Mouse (Mus musculus) MEL (cell line): Measurements from ENCODE around the gene Sorl1. TPM values are rescaled to one million over a fixed set of nuclear protein-coding genes. Genes with fewer than 3 reads are reported as not detected.

ENCODE experiments used
- DNase-seq: peaks from one replicate; pipeline ENCODE4 v3.0.0; 2011; ENCODE audit warnings: low read depth, low spot score
- H3K27ac ChIP-seq: 2 replicates; pipeline ENCODE4 v1.5.1; 2012; ENCODE audit warnings: low read depth, mild to moderate bottlenecking, control low read depth, low read length, moderate library complexity; ENCODE audit not compliant: control insufficient read depth
- H3K27me3 ChIP-seq, 2 experiments: fragments of 150-350 bp in 1 of 2; sonication (generic) in 1 of 2; 2 replicates each; pipeline ENCODE4 v1.6.1; 2012; ENCODE audit warnings: low read length in 2 of 2, mild to moderate bottlenecking in 2 of 2, improper control_type of control experiment in 1 of 2, moderate library complexity in 1 of 2; ENCODE audit not compliant: insufficient read depth in 2 of 2, control insufficient read depth in 1 of 2
- H3K36me3 ChIP-seq, 2 experiments: 2 replicates each; pipeline ENCODE4 v1.6.1; 2012 to 2014; ENCODE audit warnings: low read length in 2 of 2, improper control_type of control experiment in 1 of 2, inconsistent platforms in 1 of 2, mild to moderate bottlenecking in 1 of 2; ENCODE audit not compliant: insufficient read depth in 2 of 2, control insufficient read depth in 1 of 2
- H3K4me1 ChIP-seq, 2 experiments: fragments of 150-350 bp in 1 of 2; sonication (generic) in 1 of 2; 2 replicates each; pipeline ENCODE4 v1.6.1; 2012; ENCODE audit warnings: low read length in 2 of 2, improper control_type of control experiment in 1 of 2, mild to moderate bottlenecking in 1 of 2; ENCODE audit not compliant: insufficient read depth in 2 of 2, control insufficient read depth in 1 of 2
- H3K4me3 ChIP-seq, 2 experiments: fragments of 150-350 bp in 1 of 2; sonication (generic) in 1 of 2; 2 replicates each; pipeline ENCODE4 v1.5.1; 2012; ENCODE audit warnings: low read depth in 2 of 2, low read length in 2 of 2, mild to moderate bottlenecking in 2 of 2, moderate library complexity in 2 of 2, control low read depth in 1 of 2, improper control_type of control experiment in 1 of 2; ENCODE audit not compliant: control insufficient read depth in 1 of 2, insufficient read depth in 1 of 2
- H3K79me2 ChIP-seq: 2 replicates; pipeline ENCODE4 v1.6.1; 2012; ENCODE audit warnings: mild to moderate bottlenecking, low read length, moderate library complexity; ENCODE audit not compliant: control insufficient read depth, poor library complexity, insufficient read depth
- H3K9ac ChIP-seq: 2 replicates; pipeline ENCODE4 v1.6.1; 2012; ENCODE audit warnings: low read depth, mild to moderate bottlenecking, control low read depth, low read length, moderate library complexity; ENCODE audit not compliant: control insufficient read depth, poor library complexity, severe bottlenecking
- H3K9me3 ChIP-seq: fragments of 150-350 bp; sonication (generic); replicated peaks from 2 replicates; pipeline ENCODE4 v1.6.1; 2012; ENCODE audit warnings: mild to moderate bottlenecking, low read length, improper control_type of control experiment, moderate library complexity; ENCODE audit not compliant: insufficient read depth
- ETS1 ChIP-seq: IDR thresholded peaks from 2 replicates; pipeline ENCODE4 v1.6.1; 2012; ENCODE audit warnings: low read depth, mild to moderate bottlenecking, inconsistent platforms, low read length, improper control_type of control experiment, moderate library complexity
- GABPA ChIP-seq: IDR thresholded peaks from 2 replicates; pipeline ENCODE4 v1.6.1; 2012; ENCODE audit warnings: low read depth, mild to moderate bottlenecking, inconsistent platforms, low read length, improper control_type of control experiment, moderate library complexity
- GATA1 ChIP-seq: IDR thresholded peaks from 2 replicates; pipeline ENCODE4 v1.6.1; 2011; ENCODE audit warnings: low read depth, low read length, improper control_type of control experiment
- HCFC1 ChIP-seq: IDR thresholded peaks from 2 replicates; pipeline ENCODE4 v1.6.1; 2012; ENCODE audit warnings: low read depth, mild to moderate bottlenecking, inconsistent platforms, low read length, improper control_type of control experiment, moderate library complexity
- JUND ChIP-seq: IDR thresholded peaks from 2 replicates; pipeline ENCODE4 v1.6.1; 2011; ENCODE audit warnings: low read depth, mild to moderate bottlenecking, improper control_type of control experiment, low read length
- KAT2A ChIP-seq: conservative IDR thresholded peaks from 2 replicates; pipeline ENCODE4 v1.6.1; 2012; ENCODE audit warnings: low read depth, low read length, improper control_type of control experiment, inconsistent platforms
- MAFK ChIP-seq: IDR thresholded peaks from 2 replicates; pipeline ENCODE4 v1.6.1; 2011; ENCODE audit warnings: low read depth, mild to moderate bottlenecking, low read length, improper control_type of control experiment, borderline replicate concordance
- MAX ChIP-seq: IDR thresholded peaks from 2 replicates; pipeline ENCODE4 v1.6.1; 2011; ENCODE audit warnings: low read length, improper control_type of control experiment
- MYC ChIP-seq: IDR thresholded peaks from 2 replicates; pipeline ENCODE4 v1.6.1; 2011; ENCODE audit warnings: low read depth, mild to moderate bottlenecking, low read length, improper control_type of control experiment, moderate library complexity
- NELFE ChIP-seq: IDR thresholded peaks from 2 replicates; pipeline ENCODE4 v1.6.1; 2011; ENCODE audit warnings: low read depth, low read length, improper control_type of control experiment
- NRF1 ChIP-seq: IDR thresholded peaks from 2 replicates; pipeline ENCODE4 v1.6.1; 2014; ENCODE audit warnings: low read depth, mild to moderate bottlenecking, inconsistent platforms, low read length, improper control_type of control experiment, moderate library complexity; ENCODE audit not compliant: poor library complexity, insufficient read depth, severe bottlenecking
- POLR2A ChIP-seq, 2 experiments: IDR thresholded peaks; 2 replicates each; pipeline ENCODE4 v1.6.1; 2011 to 2012; ENCODE audit warnings: low read length in 2 of 2, mild to moderate bottlenecking in 2 of 2, control low read depth in 1 of 2, improper control_type of control experiment in 1 of 2, low read depth in 1 of 2, moderate library complexity in 1 of 2; ENCODE audit not compliant: control insufficient read depth in 1 of 2, insufficient read depth in 1 of 2, poor library complexity in 1 of 2
- POLR2AphosphoS2 ChIP-seq: IDR thresholded peaks from 2 replicates; pipeline ENCODE4 v1.6.1; 2011; ENCODE audit warnings: low read length, improper control_type of control experiment
- POLR2AphosphoS5 ChIP-seq: IDR thresholded peaks from 2 replicates; pipeline ENCODE4 v1.6.1; 2012; ENCODE audit warnings: low read depth, borderline replicate concordance, mild to moderate bottlenecking, inconsistent platforms, low read length, moderate library complexity, mixed read lengths
- RAD21 ChIP-seq: IDR thresholded peaks from 2 replicates; pipeline ENCODE4 v1.6.1; 2011; ENCODE audit warnings: mild to moderate bottlenecking, low read depth, low read length, improper control_type of control experiment
- RCOR1 ChIP-seq: IDR thresholded peaks from 2 replicates; pipeline ENCODE4 v1.6.1; 2012; ENCODE audit warnings: low read depth, mild to moderate bottlenecking, inconsistent platforms, low read length, improper control_type of control experiment
- SMC3 ChIP-seq: IDR thresholded peaks from 2 replicates; pipeline ENCODE4 v1.6.1; 2011; ENCODE audit warnings: low read depth, low read length, improper control_type of control experiment
- TAL1 ChIP-seq: IDR thresholded peaks from 2 replicates; pipeline ENCODE4 v1.6.1; 2012; ENCODE audit warnings: mild to moderate bottlenecking, inconsistent platforms, low read length, moderate library complexity, mixed read lengths
- TBP ChIP-seq: IDR thresholded peaks from 2 replicates; pipeline ENCODE4 v1.8.0; 2011; ENCODE audit warnings: low read depth, low read length, improper control_type of control experiment
- TCF12 ChIP-seq: IDR thresholded peaks from 2 replicates; pipeline ENCODE4 v1.6.1; 2014; ENCODE audit warnings: low read depth, mild to moderate bottlenecking, inconsistent platforms, low read length, improper control_type of control experiment, moderate library complexity
- UBTF ChIP-seq: IDR thresholded peaks from 2 replicates; pipeline ENCODE4 v1.6.1; 2012; ENCODE audit warnings: low read depth, mild to moderate bottlenecking, inconsistent platforms, low read length, improper control_type of control experiment, moderate library complexity, borderline replicate concordance; ENCODE audit not compliant: insufficient read depth
- ZC3H11A ChIP-seq: IDR thresholded peaks from 2 replicates; pipeline ENCODE4 v1.6.1; 2012; ENCODE audit warnings: low read depth, mild to moderate bottlenecking, inconsistent platforms, low read length, improper control_type of control experiment
- ZKSCAN1 ChIP-seq: IDR thresholded peaks from 2 replicates; pipeline ENCODE4 v1.6.1; 2012; ENCODE audit warnings: low read depth, mild to moderate bottlenecking, inconsistent platforms, low read length, improper control_type of control experiment, moderate library complexity
- ZMIZ1 ChIP-seq: IDR thresholded peaks from 2 replicates; pipeline ENCODE4 v1.6.1; 2012; ENCODE audit warnings: low read depth, mild to moderate bottlenecking, inconsistent platforms, low read length, improper control_type of control experiment, moderate library complexity
- ZNF384 ChIP-seq: IDR thresholded peaks from 2 replicates; pipeline ENCODE4 v1.6.1; 2012; ENCODE audit warnings: low read depth, mild to moderate bottlenecking, inconsistent platforms, low read length, improper control_type of control experiment
- polyA plus RNA-seq, 2 experiments: library from polyadenylated mRNA; stranded (reverse) in 1 of 2; unstranded in 1 of 2; fragments of >175 nt in 1 of 2; fragments of >200 nt in 1 of 2; gene quantifications; 2 replicates each; pipeline versions ENCODE4 v1.2.1 to v1.2.4; 2012; ENCODE audit warnings: low replicate concordance in 2 of 2, low read depth in 1 of 2; ENCODE audit not compliant: insufficient read length in 2 of 2, insufficient read depth in 1 of 2, missing spikeins in 1 of 2
- total RNA-seq: library from RNA; depleted of rRNA; stranded (reverse); fragments of 300-350 nt; gene quantifications from 2 replicates; pipeline ENCODE4 v1.2.3, GENCODE M21; 2012

The Sorl1 gene
- total and polyA plus RNA-seq, 3 experiments: not detected

GRCm38 (mm10) chr9:42005101-42005500 is 119.0 kb downstream of the Sorl1 start:
- Histone ChIP-seq H3K4me3 (no peak overlapping the region), H3K36me3 (no peaks in the 10 kb centered on the region), H3K4me1 (no peaks in the 10 kb centered on the region), H3K9me3 (no peaks in the 10 kb centered on the region), H3K79me2 (no peaks in the 10 kb centered on the region), H3K27me3 (no peaks in the 10 kb centered on the region), H3K9ac (no peak overlapping the region), H3K27ac (no peak overlapping the region)
- TF ChIP-seq ZKSCAN1: no peak
- TF ChIP-seq ZNF384: no peak
- no peak for TF ChIP-seq HCFC1
- TF ChIP-seq ETS1: no peak
- TF ChIP-seq NRF1: no peak
- no peak for TF ChIP-seq ZC3H11A
- no peak for TF ChIP-seq RAD21
- no peak for TF ChIP-seq UBTF
- TF ChIP-seq MAFK: no peak
- no peak for TF ChIP-seq KAT2A
- no peak for TF ChIP-seq POLR2AphosphoS5
- no peak for TF ChIP-seq GATA1
- no peak for TF ChIP-seq MAX
- TF ChIP-seq MYC: no peak
- no peak for TF ChIP-seq TCF12
- TF ChIP-seq POLR2AphosphoS2: no peak
- no peak for TF ChIP-seq POLR2A (IDR thresholded peaks at IDR 0.05; ENCODE audit: control insufficient read depth in 1 of 2, insufficient read depth in 1 of 2, low read depth in 1 of 2, low read length in 2 of 2, poor library complexity in 1 of 2)
- no peak for DNase-seq

- no peaks in the 10 kb centered on the region for H3K36me3 ChIP-seq
These were observed 120.0 kb downstream of the Sorl1 start for GRCm38 (mm10) chr9:42004140-42004539.

More at GRCm38 (mm10) chr9:42004140-42004539, 120.0 kb downstream of the Sorl1 start:
- H3K9ac ChIP-seq: no peak overlapping the region
- TF ChIP-seq SMC3 (no peak), TBP (no peak), RAD21 (no peak), JUND (no peak), KAT2A (no peak), MAFK (no peak), GABPA (no peak), HCFC1 (no peak), POLR2AphosphoS2 (no peak), ZMIZ1 (no peak), TAL1 (no peak), MYC (no peak), ZC3H11A (no peak), POLR2AphosphoS5 (no peak), UBTF (no peak), NELFE (no peak), GATA1 (no peak), RCOR1 (no peak)
- H3K4me3 ChIP-seq: no peak overlapping the region
- no peaks in the 10 kb centered on the region for H3K9me3 ChIP-seq
- H3K27ac ChIP-seq: no peak overlapping the region
- DNase-seq: no peak
- H3K79me2 ChIP-seq: no peaks in the 10 kb centered on the region
- H3K4me1 ChIP-seq: no peaks in the 10 kb centered on the region
- no peaks in the 10 kb centered on the region for H3K27me3 ChIP-seq
